ENCODE assay signal across 8 mouse cellular contexts in genomic region chr2:26315072-26315924, GRCm38 (mm10). TPM values are rescaled to one million over a fixed set of nuclear protein-coding genes. Genes with fewer than 3 reads are reported as not detected.
DNase-seq lines count a peak whose midpoint lies in the region; ATAC-seq and TF ChIP-seq lines count a peak whose summit lies in the region.

TSS of gene Gpsm1 (plus strand) at chr2:26315515.

- WGBS in forebrain, embryonic 15.5 days = under 1% methylated on average over 56 of the region's 66 CpGs
- under 1% methylated on average over 54 of the region's 66 CpGs for WGBS in lung, embryonic 16.5 days

- no peaks in the 10 kb centered on the region for H3K79me2 ChIP-seq in CH12.LX (replicated peaks; ENCODE audit: control insufficient read depth, extremely low read depth, insufficient read depth, poor library complexity, severe bottlenecking)

- ATAC-seq in forebrain, embryonic 15.5 days (replicated peaks) = peak; percentile 87
- peak; percentile 81 for ATAC-seq in lung, embryonic 16.5 days (ENCODE audit: low read depth)

- TF ChIP-seq CTCF in CH12.LX (conservative IDR thresholded peaks at IDR 0.05 in 1 of 2, IDR thresholded peaks at IDR 0.05 in 1 of 2; ENCODE audit: low read depth in 2 of 2, low read length in 2 of 2) = no peak
- no peak for TF ChIP-seq CTCF in layer of hippocampus, adult 2 months (conservative IDR thresholded peaks at IDR 0.05)

- peak; percentile 39; the same call in 1 of the 2 replicates for TF ChIP-seq POLR2A in CH12.LX (IDR thresholded peaks at IDR 0.05; ENCODE audit: low read depth, low read length)

- in situ Hi-C loops in CH12.LX (cut with MboI; ENCODE audit: low pct_ligation_motif_present, low pct_unique_long_range_greater_than_20kb, low sequenced_read_pairs) = no loop called here

- no peak for DNase-seq in CH12.LX (ENCODE audit: extremely low read depth)
- DNase-seq in c-Kit-positive CD71-negative TER-119-negative erythroid progenitor cells, embryonic 14.5 days (ENCODE audit: low read depth) = peak; percentile 31
- peak; percentile 80 for DNase-seq in heart, postnatal 25 days (ENCODE audit: low spot score)
- DNase-seq in layer of hippocampus, adult 2 months (ENCODE audit: low spot score in 2 of 2) = peak; percentile 65 to 66
- peak; percentile 84 for DNase-seq in ovary, adult 18-20 months (ENCODE audit: low spot score)
- DNase-seq in thymus, postnatal 0 days (ENCODE audit: low spot score) = peak; percentile 67

- peaks cover 14 to 30% of the 10 kb centered on the region in 2 experiments for H3K4me1 ChIP-seq in CH12.LX (ENCODE audit: control insufficient read depth in 1 of 2, insufficient read depth in 2 of 2)
- H3K4me1 ChIP-seq in forebrain, embryonic 15.5 days = peaks cover 40% of the 10 kb centered on the region
- H3K4me1 ChIP-seq in lung, embryonic 16.5 days (replicated peaks; ENCODE audit: control insufficient read depth, insufficient read depth, low read length) = peaks cover 48% of the 10 kb centered on the region

- H3K27ac ChIP-seq in CH12.LX (ENCODE audit: insufficient read depth, low read depth) = no peak within 1 kb of the TSS
- peak within 1 kb of the TSS; percentile 96 for H3K27ac ChIP-seq in forebrain, embryonic 15.5 days (replicated peaks)
- peak within 1 kb of the TSS; percentile 94 for H3K27ac ChIP-seq in layer of hippocampus, adult 2 months
- peak within 1 kb of the TSS; percentile 98 for H3K27ac ChIP-seq in lung, embryonic 16.5 days (ENCODE audit: low read length)

- dilution Hi-C loops in CH12.LX (cut with MboI; ENCODE audit: extremely low pct_ligation_motif_present, extremely low pct_unique_long_range_greater_than_20kb, low sequenced_read_pairs) = no loop called here

- peak within 1 kb of the TSS; percentile 50 to 71 (median 55) for H3K4me3 ChIP-seq in CH12.LX (replicated peaks in 1 of 3; ENCODE audit: low read depth in 2 of 3, low read length in 2 of 3, poor library complexity in 1 of 3)
- H3K4me3 ChIP-seq in forebrain, embryonic 15.5 days = peak within 1 kb of the TSS; percentile 80
- peak within 1 kb of the TSS; percentile 96 for H3K4me3 ChIP-seq in layer of hippocampus, adult 2 months
- H3K4me3 ChIP-seq in lung, embryonic 16.5 days (ENCODE audit: low read length) = peak within 1 kb of the TSS; percentile 89

- no peaks in the 10 kb centered on the region for H3K9me3 ChIP-seq in CH12.LX (replicated peaks; ENCODE audit: low read length)
- no peaks in the 10 kb centered on the region for H3K9me3 ChIP-seq in forebrain, embryonic 15.5 days
- no peaks in the 10 kb centered on the region for H3K9me3 ChIP-seq in lung, embryonic 16.5 days (ENCODE audit: control insufficient read depth, low read length)

- H3K4me2 ChIP-seq in CH12.LX (ENCODE audit: insufficient read depth, low read depth, poor library complexity, severe bottlenecking) = peak within 1 kb of the TSS; percentile 43
- H3K4me2 ChIP-seq in forebrain, embryonic 15.5 days (replicated peaks) = peak within 1 kb of the TSS; percentile 84
- H3K4me2 ChIP-seq in lung, embryonic 16.5 days (ENCODE audit: low read depth, low read length) = peak within 1 kb of the TSS; percentile 75

- H3K9ac ChIP-seq in CH12.LX (ENCODE audit: insufficient read depth, low read depth) = peak within 1 kb of the TSS; percentile 60; the same call in 1 of the 2 replicates
- H3K9ac ChIP-seq in forebrain, embryonic 15.5 days (replicated peaks) = peak within 1 kb of the TSS; percentile 96
- H3K9ac ChIP-seq in lung, embryonic 16.5 days (ENCODE audit: low read length) = peak within 1 kb of the TSS; percentile 93

- no peak for TF ChIP-seq RAD21 in CH12.LX (IDR thresholded peaks at IDR 0.05; ENCODE audit: low read depth, low read length)

- H3K36me3 ChIP-seq in CH12.LX (replicated peaks in 1 of 2; ENCODE audit: control insufficient read depth in 1 of 2, insufficient read depth in 1 of 2, low read length in 1 of 2) = no peaks in the 10 kb centered on the region
- H3K36me3 ChIP-seq in forebrain, embryonic 15.5 days = no peaks in the 10 kb centered on the region
- no peaks in the 10 kb centered on the region for H3K36me3 ChIP-seq in lung, embryonic 16.5 days (ENCODE audit: control insufficient read depth, insufficient read depth, low read length)

- intact Hi-C loops in heart, postnatal 25 days (cut with DNase I) = no loop called here

- H3K27me3 ChIP-seq in CH12.LX (replicated peaks) = peaks cover 61% of the 10 kb centered on the region
- H3K27me3 ChIP-seq in forebrain, embryonic 15.5 days = no peaks in the 10 kb centered on the region
- no peaks in the 10 kb centered on the region for H3K27me3 ChIP-seq in lung, embryonic 16.5 days (ENCODE audit: control insufficient read depth, insufficient read depth, low read depth, low read length)

- no peak for TF ChIP-seq EP300 in CH12.LX (IDR thresholded peaks at IDR 0.05; ENCODE audit: low read length)

TF ChIP-seq in CH12.LX, 34 proteins besides CTCF, POLR2A, EP300 and RAD21:
- TF ChIP-seq TCF12 (IDR thresholded peaks at IDR 0.05; ENCODE audit: low read depth, low read length) (peak; percentile 48; the same call in 1 of the 2 replicates), USF1 (IDR thresholded peaks at IDR 0.05; ENCODE audit: low read depth, low read length) (no peak), CHD2 (IDR thresholded peaks at IDR 0.05; ENCODE audit: low read length) (no peak), ELF1 (IDR thresholded peaks at IDR 0.05; ENCODE audit: low read depth, low read length) (0 out of 2 replicates have a peak, but pooled peaks have one; percentile 21), NELFE (IDR thresholded peaks at IDR 0.05; ENCODE audit: low read depth, low read length) (peak; percentile 22; the same call in 1 of the 2 replicates), MAZ (IDR thresholded peaks at IDR 0.05; ENCODE audit: low read depth, low read length) (peak; percentile 85; the same call in 1 of the 2 replicates), PAX5 (IDR thresholded peaks at IDR 0.05; ENCODE audit: low read length) (no peak), E2F4 (IDR thresholded peaks at IDR 0.05; ENCODE audit: insufficient replicate concordance, low read depth, low read length) (no peak), POLR2AphosphoS2 (IDR thresholded peaks at IDR 0.05; ENCODE audit: low read depth, low read length) (no peak), NRF1 (IDR thresholded peaks at IDR 0.05; ENCODE audit: low read depth, low read length) (peak; percentile 33; the same call in 1 of the 2 replicates), BHLHE40 (IDR thresholded peaks at IDR 0.05; ENCODE audit: low read depth, low read length) (no peak), ZC3H11A (IDR thresholded peaks at IDR 0.05; ENCODE audit: low read depth, low read length) (no peak), ZNF384 (IDR thresholded peaks at IDR 0.05; ENCODE audit: low read depth, low read length) (no peak), IRF4 (IDR thresholded peaks at IDR 0.05; ENCODE audit: low read depth, low read length) (no peak), MAFK (IDR thresholded peaks at IDR 0.05; ENCODE audit: insufficient replicate concordance, low read length) (no peak)

RNA-seq across cellular contexts. Expression of gene Gpsm1, which starts in this region (rescaled TPM):
- 5.4 and 8.1 TPM in 2 replicates for total RNA-seq in CH12.LX (2012; rRNA removed)
- total RNA-seq in CH12.LX (2014; rRNA removed) = 2.2 and 3.2 TPM in 2 replicates
- 3.0 and 3.6 TPM in 2 replicates for polyA plus RNA-seq in CH12.LX (2012; ENCODE audit: insufficient read length, low read depth)
- 144 and 151 TPM in 2 replicates for polyA plus RNA-seq in forebrain, embryonic 15.5 days (2015; fragmentation: Nextera tagmentation; extraction: Ambion mirVana)
- total RNA-seq in heart, postnatal 25 days (2021) = 100 to 1,000 TPM; 195 to 226 TPM
- total RNA-seq in layer of hippocampus, adult 2 months (2021) = 10 to 100 TPM; 36.6 to 40.7 TPM
- polyA plus RNA-seq in lung, embryonic 16.5 days (2015; fragmentation: Nextera tagmentation; extraction: Ambion mirVana) = 47.2 and 51.6 TPM in 2 replicates
- 12.5 and 13.7 TPM in 2 replicates for polyA plus RNA-seq in thymus, postnatal 0 days (2015; fragmentation: Nextera tagmentation; extraction: Ambion mirVana)

Comparison
In these comparisons a context has a peak if more than half of its experiments do, and no peak if none do; other contexts are left out.
1. RNA of gene Gpsm1 (total RNA-seq): 195 to 226 TPM in heart, postnatal 25 days; 36.6 to 40.7 TPM in layer of hippocampus, adult 2 months and 2.2 to 8.1 TPM in CH12.LX; every median in the first group is over 4 times any median in the second.
2. Peak in every context shown above with its lines, with median percentiles within 50 percentile points of each other: H3K4me2 ChIP-seq, H3K4me3 ChIP-seq and H3K9ac ChIP-seq.